Mouse (Mus musculus): Measurements from ENCODE around the gene Fam221b. TPM values are rescaled to one million over a fixed set of nuclear protein-coding genes. Genes with fewer than 3 reads are reported as not detected.

Gene Fam221b
- polyA plus RNA-seq, 1 experiment from 2014 or later = 4.3 TPM

DNA sequence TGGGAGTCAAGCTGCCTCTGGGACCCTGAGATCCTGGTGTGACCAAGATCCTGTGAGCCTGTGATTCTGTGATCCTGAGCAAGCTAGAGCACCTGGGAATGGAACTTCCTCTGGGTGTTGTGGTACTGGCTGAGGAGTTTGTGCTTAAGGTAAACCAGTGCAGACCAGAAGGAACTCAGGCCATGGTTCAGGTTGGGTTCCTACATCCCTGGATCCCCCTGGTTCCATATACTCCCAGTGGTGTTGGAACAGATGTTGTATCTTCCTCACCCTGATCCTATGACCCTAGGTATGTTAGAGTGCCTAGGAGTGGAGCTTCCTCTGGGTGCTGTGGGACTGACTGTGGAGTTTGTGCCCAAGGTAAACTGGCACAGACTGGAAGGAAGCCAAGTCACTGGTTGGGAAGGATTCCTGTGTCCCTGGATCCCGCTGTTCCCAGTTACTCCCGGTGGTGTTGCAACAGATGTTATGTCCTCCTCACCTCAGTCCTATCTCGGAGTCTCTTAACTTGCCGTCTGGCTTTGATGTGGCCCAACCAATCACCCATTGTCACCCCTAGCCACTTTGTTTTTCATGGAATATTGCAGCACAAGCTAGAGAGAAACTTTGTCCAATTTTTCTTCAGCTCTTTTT lies 48.7 kb downstream of the Fam221b start:
- no peak overlapping the region for H3K4me2 ChIP-seq (ENCODE audit: low read depth, low read length)
- DNase-seq (ENCODE audit: low spot score) (no peak), ATAC-seq (ENCODE audit: low read depth) (no peak)
- no peaks in the 10 kb centered on the region for H3K36me3 ChIP-seq (ENCODE audit: control insufficient read depth, insufficient read depth, low read length)
- no peak overlapping the region for H3K9ac ChIP-seq (ENCODE audit: low read depth, low read length)
- peaks cover 8% of the 10 kb centered on the region for H3K9me3 ChIP-seq (ENCODE audit: control insufficient read depth, low read length)
- no peaks in the 10 kb centered on the region for H3K4me1 ChIP-seq (ENCODE audit: control insufficient read depth, insufficient read depth, low read length)
- no peak overlapping the region for H3K4me3 ChIP-seq (ENCODE audit: low read depth, low read length)
- 83% methylated on average over 4 of the region's 4 CpGs for WGBS
- H3K27me3 ChIP-seq (replicated peaks; ENCODE audit: control insufficient read depth, insufficient read depth, low read length) = no peaks in the 10 kb centered on the region
- H3K27ac ChIP-seq (replicated peaks; ENCODE audit: low read depth, low read length) = no peak overlapping the region

GRCm38 (mm10) chr4:43613060-43613730 lies 55.8 kb downstream of the Fam221b start:
- no peak overlapping the region for H3K9ac ChIP-seq (ENCODE audit: low read depth, low read length)
- no peak for ATAC-seq (ENCODE audit: low read depth)
- H3K4me3 ChIP-seq (ENCODE audit: low read depth, low read length) = no peak overlapping the region
- no peaks in the 10 kb centered on the region for H3K4me1 ChIP-seq (ENCODE audit: control insufficient read depth, insufficient read depth, low read length)
- no peaks in the 10 kb centered on the region for H3K27me3 ChIP-seq (replicated peaks; ENCODE audit: control insufficient read depth, insufficient read depth, low read length)
- no peaks in the 10 kb centered on the region for H3K9me3 ChIP-seq (ENCODE audit: control insufficient read depth, low read length)
- H3K4me2 ChIP-seq (ENCODE audit: low read depth, low read length) = no peak overlapping the region
- no peaks in the 10 kb centered on the region for H3K36me3 ChIP-seq (ENCODE audit: control insufficient read depth, insufficient read depth, low read length)
- WGBS = 49% methylated on average over 3 of the region's 3 CpGs
- H3K27ac ChIP-seq (replicated peaks; ENCODE audit: low read depth, low read length) = no peak overlapping the region
- no peak for DNase-seq (ENCODE audit: low spot score)

- H3K9ac ChIP-seq (ENCODE audit: low read depth, low read length) = no peak overlapping the region
- no peak overlapping the region for H3K4me2 ChIP-seq (ENCODE audit: low read depth, low read length)
- WGBS = 68% methylated on average over 10 of the region's 10 CpGs
- H3K27me3 ChIP-seq (replicated peaks; ENCODE audit: control insufficient read depth, insufficient read depth, low read length) = no peaks in the 10 kb centered on the region
- H3K27ac ChIP-seq (replicated peaks; ENCODE audit: low read depth, low read length) = no peak overlapping the region
- ATAC-seq (ENCODE audit: low read depth) (no peak), DNase-seq (ENCODE audit: low spot score) (no peak)
- H3K36me3 ChIP-seq (ENCODE audit: control insufficient read depth, insufficient read depth, low read length) = no peaks in the 10 kb centered on the region
- no peaks in the 10 kb centered on the region for H3K4me1 ChIP-seq (ENCODE audit: control insufficient read depth, insufficient read depth, low read length)
- H3K4me3 ChIP-seq (ENCODE audit: low read depth, low read length) = no peak overlapping the region
- H3K9me3 ChIP-seq (ENCODE audit: control insufficient read depth, low read length) = no peaks in the 10 kb centered on the region
Observed at GRCm38 (mm10) chr4:43612534-43612933, 56.4 kb downstream of the Fam221b start.

Small RNA genes lying within 50 kb of the gene (microRNA-seq; reads per million reads assigned to microRNA genes)
- not detected for gene Gm25262 (ENCODE audit: borderline number of aligned reads)

Other genes with a start within 250 kb of the Fam221b start
- gene Fam166b, start 240.0 kb downstream of the Fam221b start, polyA plus RNA-seq (2014; fragmentation: Nextera tagmentation; extraction: Ambion mirVana) = 0.22 and 0.33 TPM in 2 replicates
- 13.2 and 14.8 TPM in 2 replicates for gene Tesk1, start 227.2 kb downstream of the Fam221b start, polyA plus RNA-seq (2014; fragmentation: Nextera tagmentation; extraction: Ambion mirVana)
- 2.9 and 3.9 TPM in 2 replicates for gene Cd72, start 214.5 kb downstream of the Fam221b start, polyA plus RNA-seq (2014; fragmentation: Nextera tagmentation; extraction: Ambion mirVana)
- gene Sit1, start 185.4 kb downstream of the Fam221b start, polyA plus RNA-seq (2014; fragmentation: Nextera tagmentation; extraction: Ambion mirVana) = not detected in 2 replicates
- 64.5 and 68.2 TPM in 2 replicates for gene Ccdc107, start 176.2 kb downstream of the Fam221b start, polyA plus RNA-seq (2014; fragmentation: Nextera tagmentation; extraction: Ambion mirVana)
- gene Arhgef39, start 169.4 kb downstream of the Fam221b start, polyA plus RNA-seq (2014; fragmentation: Nextera tagmentation; extraction: Ambion mirVana) = 22.3 and 29.5 TPM in 2 replicates
- gene Car9, start 162.2 kb downstream of the Fam221b start, polyA plus RNA-seq (2014; fragmentation: Nextera tagmentation; extraction: Ambion mirVana) = 0.43 and 1.1 TPM in 2 replicates
- 811 and 1,069 TPM in 2 replicates for gene Tpm2, start 145.4 kb downstream of the Fam221b start, polyA plus RNA-seq (2014; fragmentation: Nextera tagmentation; extraction: Ambion mirVana)
- 79.6 and 83.0 TPM in 2 replicates for gene Creb3, start 106.8 kb downstream of the Fam221b start, polyA plus RNA-seq (2014; fragmentation: Nextera tagmentation; extraction: Ambion mirVana)
- gene Tln1, start 106.5 kb downstream of the Fam221b start, polyA plus RNA-seq (2014; fragmentation: Nextera tagmentation; extraction: Ambion mirVana) = 67.8 and 70.2 TPM in 2 replicates
- gene Rgp1, start 90.4 kb downstream of the Fam221b start, polyA plus RNA-seq (2014; fragmentation: Nextera tagmentation; extraction: Ambion mirVana) = 25.1 and 25.7 TPM in 2 replicates
- gene Gba2, start 90.3 kb downstream of the Fam221b start, polyA plus RNA-seq (2014; fragmentation: Nextera tagmentation; extraction: Ambion mirVana) = 15.1 and 19.1 TPM in 2 replicates
- gene Msmp, start 84.7 kb downstream of the Fam221b start, polyA plus RNA-seq (2014; fragmentation: Nextera tagmentation; extraction: Ambion mirVana) = 1.3 and 1.5 TPM in 2 replicates
- gene Npr2, start 37.2 kb downstream of the Fam221b start, polyA plus RNA-seq (2014; fragmentation: Nextera tagmentation; extraction: Ambion mirVana) = 23.0 and 24.6 TPM in 2 replicates
- 1.5 and 4.0 TPM in 2 replicates for gene Spag8, start 15.6 kb downstream of the Fam221b start, polyA plus RNA-seq (2014; fragmentation: Nextera tagmentation; extraction: Ambion mirVana)
- gene Hint2, start 12.7 kb downstream of the Fam221b start, polyA plus RNA-seq (2014; fragmentation: Nextera tagmentation; extraction: Ambion mirVana) = 80.2 and 86.2 TPM in 2 replicates
- 2.7 and 3.4 TPM in 2 replicates for gene Tmem8b, start 174 bp downstream of the Fam221b start, polyA plus RNA-seq (2014; fragmentation: Nextera tagmentation; extraction: Ambion mirVana)
- gene Olfr70, start 31.7 kb upstream of the Fam221b start, polyA plus RNA-seq (2014; fragmentation: Nextera tagmentation; extraction: Ambion mirVana) = not detected in 2 replicates
- gene Olfr71, start 41.1 kb upstream of the Fam221b start, polyA plus RNA-seq (2014; fragmentation: Nextera tagmentation; extraction: Ambion mirVana) = 0.10 and 0.37 TPM in 2 replicates
- 1.4 and 2.1 TPM in 2 replicates for gene Hrct1, start 58.0 kb upstream of the Fam221b start, polyA plus RNA-seq (2014; fragmentation: Nextera tagmentation; extraction: Ambion mirVana)
- gene Spaar, start 60.9 kb upstream of the Fam221b start, polyA plus RNA-seq (2014; fragmentation: Nextera tagmentation; extraction: Ambion mirVana) = 0.04 and 0.05 TPM in 2 replicates
- not detected in 2 replicates for gene Olfr159, start 101.9 kb upstream of the Fam221b start, polyA plus RNA-seq (2014; fragmentation: Nextera tagmentation; extraction: Ambion mirVana)
- not detected in 2 replicates for gene Olfr156, start 154.8 kb upstream of the Fam221b start, polyA plus RNA-seq (2014; fragmentation: Nextera tagmentation; extraction: Ambion mirVana)
- gene Olfr157, start 171.1 kb upstream of the Fam221b start, polyA plus RNA-seq (2014; fragmentation: Nextera tagmentation; extraction: Ambion mirVana) = not detected in 2 replicates
- not detected in 2 replicates for gene Olfr155, start 182.4 kb upstream of the Fam221b start, polyA plus RNA-seq (2014; fragmentation: Nextera tagmentation; extraction: Ambion mirVana)
- gene Reck, start 206.4 kb upstream of the Fam221b start, polyA plus RNA-seq (2014; fragmentation: Nextera tagmentation; extraction: Ambion mirVana) = 42.3 and 47.3 TPM in 2 replicates

All from embryonic facial prominence, embryonic 14.5 days (tissue).